Mouse (Mus musculus): ENCODE measurements at regions not wholly inside any gene's neighbourhood (a gene's known extent, or its start where the extent isn't known, plus 50 kb on each side); places are given as distances from the start of the nearest gene placed in this dataset.

- Histone ChIP-seq H3K9me3 (replicated peaks) (no peaks in the 10 kb centered on the region), H3K27me3 (no peaks in the 10 kb centered on the region), H3K27ac (no peak overlapping the region), H3K36me3 (no peaks in the 10 kb centered on the region), H3K4me2 (no peak overlapping the region), H3K4me3 (replicated peaks) (no peak overlapping the region), H3K9ac (no peak overlapping the region), H3K4me1 (replicated peaks) (no peaks in the 10 kb centered on the region)
- DNase-seq = no peak
- ATAC-seq (ENCODE audit: low read depth) = no peak
- WGBS (ENCODE audit: insufficient replicate concordance) = 65% methylated on average over 5 of the region's 5 CpGs
These were observed 139.4 kb upstream of the Mpped2 start for GRCm38 (mm10) chr2:106553666-106554065.

DNA sequence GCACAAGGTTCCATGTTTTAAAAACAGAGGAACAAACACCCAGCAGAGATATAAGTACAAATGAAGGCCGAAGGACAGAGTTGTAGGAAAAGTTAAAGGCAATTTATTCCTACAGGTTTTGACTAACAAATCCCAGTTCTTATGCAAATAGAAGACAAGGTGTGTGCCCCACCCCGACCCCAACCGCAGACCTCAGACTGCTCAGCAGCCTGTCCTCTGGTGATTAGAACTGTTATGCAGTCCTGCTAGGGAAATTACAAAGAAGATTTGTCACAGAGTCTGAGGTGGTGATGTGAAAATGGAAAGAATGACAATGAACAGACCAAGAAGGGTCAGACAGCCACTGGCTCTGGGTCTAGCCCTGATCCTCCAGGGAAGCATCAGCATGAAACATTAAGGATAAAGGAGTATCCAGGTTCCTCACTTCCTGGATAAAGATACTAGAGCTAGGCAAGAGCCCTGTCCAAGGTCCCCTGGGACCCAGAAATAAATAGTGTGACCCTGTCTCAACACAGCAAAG, 131.4 kb upstream of the Mpped2 start:
- H3K36me3 ChIP-seq = no peaks in the 10 kb centered on the region
- WGBS (ENCODE audit: insufficient replicate concordance) = 65% methylated on average over 3 of the region's 3 CpGs
- no peak overlapping the region for H3K9ac ChIP-seq
- H3K27me3 ChIP-seq = no peaks in the 10 kb centered on the region
- ATAC-seq (ENCODE audit: low read depth) (no peak), DNase-seq (no peak)
- H3K4me1 ChIP-seq (replicated peaks) = no peaks in the 10 kb centered on the region
- H3K4me2 ChIP-seq = no peak overlapping the region
- no peak overlapping the region for H3K27ac ChIP-seq
- H3K4me3 ChIP-seq (replicated peaks) = no peak overlapping the region
- H3K9me3 ChIP-seq (replicated peaks) = no peaks in the 10 kb centered on the region

- DNase-seq = no peak
These were observed 122.8 kb upstream of the Mpped2 start for GRCm38 (mm10) chr2:106570226-106570625.

DNA sequence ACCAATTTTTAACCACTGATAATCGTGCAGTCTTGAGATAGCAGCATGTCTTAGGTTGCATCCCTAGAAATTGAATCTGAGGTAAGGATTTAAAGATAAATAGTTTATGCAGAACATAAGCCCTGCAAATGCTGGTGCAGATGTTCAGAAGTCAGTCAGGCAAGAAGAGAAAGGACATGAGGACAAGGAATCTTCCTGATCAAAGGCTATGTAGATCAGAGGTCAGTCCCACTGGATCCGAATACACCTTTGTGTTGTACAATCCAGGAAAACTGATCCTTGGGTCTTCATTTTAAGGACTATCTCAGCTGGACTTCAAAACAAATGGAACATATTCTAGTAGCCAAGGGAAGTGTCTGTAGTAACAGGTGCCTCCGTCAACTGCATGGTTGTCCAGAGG, 121.7 kb upstream of the Mpped2 start:
- H3K9me3 ChIP-seq (replicated peaks) = no peaks in the 10 kb centered on the region
- H3K4me2 ChIP-seq = no peak overlapping the region
- no peaks in the 10 kb centered on the region for H3K36me3 ChIP-seq
- WGBS (ENCODE audit: insufficient replicate concordance) = 62% methylated on average over 3 of the region's 3 CpGs
- ATAC-seq (ENCODE audit: low read depth) (no peak), DNase-seq (no peak)
- H3K4me1 ChIP-seq (replicated peaks) = no peaks in the 10 kb centered on the region
- H3K9ac ChIP-seq = no peak overlapping the region
- no peak overlapping the region for H3K4me3 ChIP-seq (replicated peaks)
- H3K27ac ChIP-seq = no peak overlapping the region
- H3K27me3 ChIP-seq = no peaks in the 10 kb centered on the region

More at GRCm38 (mm10) chr2:106570226-106570625, 122.8 kb upstream of the Mpped2 start:
- Histone ChIP-seq H3K36me3 (no peaks in the 10 kb centered on the region), H3K9ac (no peak overlapping the region), H3K27ac (no peak overlapping the region), H3K27me3 (no peaks in the 10 kb centered on the region), H3K4me1 (replicated peaks) (no peaks in the 10 kb centered on the region), H3K4me2 (no peak overlapping the region), H3K9me3 (replicated peaks) (no peaks in the 10 kb centered on the region), H3K4me3 (replicated peaks) (no peak overlapping the region)
- 68% methylated on average over 1 of the region's 1 CpGs for WGBS (ENCODE audit: insufficient replicate concordance)
- ATAC-seq (ENCODE audit: low read depth) = no peak

DNA sequence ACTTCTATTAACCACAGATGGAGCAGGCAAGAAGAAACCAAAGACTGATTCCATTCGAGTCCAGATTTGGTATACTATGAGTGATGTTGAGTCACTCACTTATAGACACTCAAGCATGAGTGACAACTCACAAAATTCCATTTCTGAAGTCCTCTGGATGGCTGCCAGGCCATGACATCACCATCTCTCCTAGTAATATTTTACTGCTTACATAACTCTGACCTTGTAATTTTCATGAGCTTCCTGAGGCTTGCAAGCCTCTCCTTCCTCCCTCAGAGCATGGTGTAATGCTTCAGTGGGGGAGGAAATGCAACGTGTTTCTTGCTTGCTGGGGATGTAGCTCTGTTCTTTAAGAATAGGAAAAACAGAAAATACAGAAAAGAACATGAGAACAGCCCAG, 121.2 kb upstream of the Mpped2 start:
- H3K27me3 ChIP-seq = no peaks in the 10 kb centered on the region
- DNase-seq (no peak), ATAC-seq (ENCODE audit: low read depth) (no peak)
- no peak overlapping the region for H3K4me3 ChIP-seq (replicated peaks)
- no peak overlapping the region for H3K9ac ChIP-seq
- H3K9me3 ChIP-seq (replicated peaks) = no peaks in the 10 kb centered on the region
- H3K4me1 ChIP-seq (replicated peaks) = no peaks in the 10 kb centered on the region
- H3K27ac ChIP-seq = no peak overlapping the region
- no peaks in the 10 kb centered on the region for H3K36me3 ChIP-seq
- H3K4me2 ChIP-seq = no peak overlapping the region
- 35% methylated on average over 2 of the region's 2 CpGs for WGBS (ENCODE audit: insufficient replicate concordance)

DNA sequence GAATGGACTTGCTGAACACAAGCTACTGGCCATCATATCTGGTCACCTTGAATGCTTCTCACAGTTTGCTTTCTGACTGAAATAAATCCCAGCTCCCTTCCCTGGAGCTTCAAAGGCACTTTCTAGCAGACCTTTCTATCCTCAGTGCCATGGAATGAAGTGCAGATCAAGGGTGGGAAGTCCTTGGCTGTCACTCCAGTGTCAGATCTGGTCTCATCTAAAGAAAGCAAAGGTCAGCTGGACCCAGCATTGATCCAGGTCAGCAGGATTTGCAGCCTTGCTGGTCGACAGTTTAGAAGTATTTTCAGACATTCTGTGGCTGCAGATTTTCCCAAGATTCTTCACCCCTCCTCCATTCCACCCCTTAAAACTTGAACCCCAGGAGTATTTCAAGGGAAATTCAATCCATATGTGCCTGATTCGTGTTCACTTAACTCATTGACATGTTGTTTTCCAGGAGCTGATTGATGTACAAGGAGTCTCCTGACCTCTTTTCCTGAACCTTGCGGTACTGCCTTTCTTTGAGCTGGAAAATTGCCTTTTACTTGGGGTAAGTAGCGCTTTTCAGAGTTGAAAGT, 116.2 kb upstream of the Mpped2 start:
- Histone ChIP-seq H3K4me1 (replicated peaks) (no peaks in the 10 kb centered on the region), H3K4me3 (replicated peaks) (no peak overlapping the region), H3K27ac (no peak overlapping the region), H3K36me3 (no peaks in the 10 kb centered on the region), H3K9ac (no peak overlapping the region), H3K27me3 (no peaks in the 10 kb centered on the region), H3K4me2 (no peak overlapping the region), H3K9me3 (replicated peaks) (no peaks in the 10 kb centered on the region)
- DNase-seq (no peak), ATAC-seq (ENCODE audit: low read depth) (no peak)
- 45% methylated on average over 4 of the region's 4 CpGs for WGBS (ENCODE audit: insufficient replicate concordance)

GRCm38 (mm10) chr2:106578062-106578461, 115.0 kb upstream of the Mpped2 start:
- ATAC-seq (ENCODE audit: low read depth) (no peak), DNase-seq (no peak)
- WGBS (ENCODE audit: insufficient replicate concordance) = 55% methylated on average over 1 of the region's 1 CpGs

GRCm38 (mm10) chr2:106580663-106581062, 112.4 kb upstream of the Mpped2 start:
- Histone ChIP-seq H3K4me3 (replicated peaks) (no peak overlapping the region), H3K4me1 (replicated peaks) (no peaks in the 10 kb centered on the region), H3K36me3 (no peaks in the 10 kb centered on the region), H3K27me3 (no peaks in the 10 kb centered on the region), H3K9ac (no peak overlapping the region), H3K9me3 (replicated peaks) (no peaks in the 10 kb centered on the region), H3K4me2 (no peak overlapping the region), H3K27ac (no peak overlapping the region)
- DNase-seq = no peak
- no peak for ATAC-seq (ENCODE audit: low read depth)
- 65% methylated on average over 5 of the region's 5 CpGs for WGBS (ENCODE audit: insufficient replicate concordance)

More at GRCm38 (mm10) chr2:106578062-106578461, 115.0 kb upstream of the Mpped2 start:
- Histone ChIP-seq H3K4me2 (no peak overlapping the region), H3K9ac (no peak overlapping the region), H3K27me3 (no peaks in the 10 kb centered on the region), H3K9me3 (replicated peaks) (no peaks in the 10 kb centered on the region), H3K4me3 (replicated peaks) (no peak overlapping the region), H3K36me3 (no peaks in the 10 kb centered on the region), H3K27ac (no peak overlapping the region), H3K4me1 (replicated peaks) (no peaks in the 10 kb centered on the region)

- WGBS (ENCODE audit: insufficient replicate concordance) = 65% methylated on average over 3 of the region's 3 CpGs
- no peak for ATAC-seq (ENCODE audit: low read depth)
- DNase-seq = no peak
- H3K4me1 ChIP-seq (replicated peaks) = no peaks in the 10 kb centered on the region
- no peaks in the 10 kb centered on the region for H3K27me3 ChIP-seq
- no peak overlapping the region for H3K27ac ChIP-seq
- H3K9me3 ChIP-seq (replicated peaks) = no peaks in the 10 kb centered on the region
- no peak overlapping the region for H3K4me3 ChIP-seq (replicated peaks)
- H3K4me2 ChIP-seq = no peak overlapping the region
- H3K36me3 ChIP-seq = no peaks in the 10 kb centered on the region
- no peak overlapping the region for H3K9ac ChIP-seq
These were observed 71.8 kb upstream of the Mpped2 start for GRCm38 (mm10) chr2:106621251-106621650.

GRCm38 (mm10) chr2:106622326-106622725, 70.7 kb upstream of the Mpped2 start:
- Histone ChIP-seq H3K9me3 (replicated peaks) (no peaks in the 10 kb centered on the region), H3K27me3 (no peaks in the 10 kb centered on the region), H3K4me2 (no peak overlapping the region), H3K9ac (no peak overlapping the region), H3K27ac (no peak overlapping the region), H3K4me1 (replicated peaks) (no peaks in the 10 kb centered on the region), H3K4me3 (replicated peaks) (no peak overlapping the region), H3K36me3 (no peaks in the 10 kb centered on the region)
- ATAC-seq (ENCODE audit: low read depth) (no peak), DNase-seq (no peak)
- WGBS (ENCODE audit: insufficient replicate concordance) = 57% methylated on average over 5 of the region's 5 CpGs

GRCm38 (mm10) chr2:106623680-106624079, 69.4 kb upstream of the Mpped2 start:
- DNase-seq = no peak

DNA sequence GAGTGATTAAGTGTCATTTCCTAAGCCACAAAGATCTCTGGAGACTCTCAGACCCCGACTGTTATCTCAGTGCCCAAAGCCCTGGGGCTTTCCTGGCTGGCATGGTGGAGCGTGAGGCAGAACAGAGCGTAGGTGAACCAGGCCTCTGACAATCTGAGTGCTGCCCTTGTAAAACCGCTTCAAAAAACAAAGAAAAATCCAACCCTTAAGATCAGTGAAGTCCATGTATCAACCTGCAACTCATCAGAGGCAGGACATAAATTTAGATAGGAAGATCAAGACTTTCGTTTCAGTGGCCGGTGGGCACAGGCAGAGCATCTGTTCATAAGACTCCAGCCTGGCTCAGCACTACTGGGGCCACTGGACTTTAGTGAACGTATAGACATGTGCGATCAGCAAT, 61.1 kb upstream of the Mpped2 start:
- Histone ChIP-seq H3K4me3 (replicated peaks) (no peak overlapping the region), H3K36me3 (no peaks in the 10 kb centered on the region), H3K27me3 (no peaks in the 10 kb centered on the region), H3K4me2 (no peak overlapping the region), H3K4me1 (replicated peaks) (no peaks in the 10 kb centered on the region), H3K9me3 (replicated peaks) (no peaks in the 10 kb centered on the region), H3K27ac (no peak overlapping the region), H3K9ac (no peak overlapping the region)
- WGBS (ENCODE audit: insufficient replicate concordance) = 61% methylated on average over 8 of the region's 8 CpGs
- no peak for DNase-seq
- ATAC-seq (ENCODE audit: low read depth) = no peak

More at GRCm38 (mm10) chr2:106623680-106624079, 69.4 kb upstream of the Mpped2 start:
- no peaks in the 10 kb centered on the region for H3K27me3 ChIP-seq
- no peaks in the 10 kb centered on the region for H3K9me3 ChIP-seq (replicated peaks)
- H3K36me3 ChIP-seq = no peaks in the 10 kb centered on the region
- no peak overlapping the region for H3K4me3 ChIP-seq (replicated peaks)
- H3K27ac ChIP-seq = no peak overlapping the region
- H3K4me2 ChIP-seq = no peak overlapping the region
- ATAC-seq (ENCODE audit: low read depth) = no peak
- H3K4me1 ChIP-seq (replicated peaks) = no peaks in the 10 kb centered on the region
- no peak overlapping the region for H3K9ac ChIP-seq
- WGBS (ENCODE audit: insufficient replicate concordance) = 65% methylated on average over 2 of the region's 2 CpGs

Data from liver, embryonic 13.5 days (tissue).